Mouse (Mus musculus): Measurements from ENCODE around the gene Plk5. TPM values are rescaled to one million over a fixed set of nuclear protein-coding genes. Genes with fewer than 3 reads are reported as not detected.

Gene Plk5
- polyA plus RNA-seq, 1 experiment from 2014 or later, result 1.0 TPM

DNA sequence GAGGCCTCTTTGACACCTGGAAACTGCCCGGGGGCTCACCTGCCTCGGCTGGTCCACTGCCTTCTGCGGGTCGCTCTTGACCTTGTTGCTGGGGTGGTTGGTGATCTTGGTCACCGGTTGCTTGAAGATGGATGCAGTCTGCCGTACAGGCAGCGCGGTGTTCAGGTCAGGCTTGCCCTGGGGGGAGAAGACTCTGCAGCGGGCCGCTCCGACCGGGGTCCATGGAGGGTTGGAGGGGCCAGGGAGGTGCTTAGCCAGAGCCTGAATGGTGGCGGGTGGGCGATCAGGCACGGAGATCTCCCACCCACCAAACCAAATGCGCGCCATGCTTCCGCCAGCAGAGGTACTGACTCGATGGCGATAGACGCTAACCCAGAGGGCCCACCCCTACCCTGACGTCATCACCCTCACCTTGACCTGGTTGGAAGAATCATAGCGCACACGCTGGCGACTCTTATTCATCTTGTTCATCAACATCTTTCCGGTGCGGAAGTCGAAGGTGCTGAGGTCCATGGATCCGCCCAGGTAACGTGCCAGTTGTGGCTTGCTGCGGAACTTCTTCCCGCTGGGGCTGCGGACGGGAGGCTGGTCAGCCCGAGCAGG lies 38.9 kb downstream of the Plk5 start:
- TF ChIP-seq CTCF (IDR thresholded peaks at IDR 0.05), result no peak
- no peak for TF ChIP-seq EP300 (IDR thresholded peaks at IDR 0.05)
- H3K9ac ChIP-seq (replicated peaks; ENCODE audit: low read depth), result no peak overlapping the region
- peaks cover 18% of the 10 kb centered on the region; the same call in 1 of the 2 replicates for H3K36me3 ChIP-seq (ENCODE audit: insufficient read depth, low read length)
- H3K4me3 ChIP-seq (ENCODE audit: low read depth, low read length), result no peak overlapping the region
- no peak for DNase-seq (ENCODE audit: low spot score)
- WGBS, result 93% methylated on average over 35 of the region's 35 CpGs
- no peaks in the 10 kb centered on the region for H3K27me3 ChIP-seq (replicated peaks; ENCODE audit: insufficient read depth, low read length)
- ATAC-seq, result no peak
- H3K4me2 ChIP-seq (replicated peaks; ENCODE audit: low read depth, low read length), result no peak overlapping the region
- no peak overlapping the region for H3K27ac ChIP-seq (ENCODE audit: low read length)
- H3K9me3 ChIP-seq (ENCODE audit: low read length), result no peaks in the 10 kb centered on the region
- H3K4me1 ChIP-seq (ENCODE audit: insufficient read depth, low read depth, low read length), result peaks cover 7% of the 10 kb centered on the region

GRCm38 (mm10) chr10:80396822-80397523 lies 40.7 kb downstream of the Plk5 start:
- TF ChIP-seq CTCF (IDR thresholded peaks at IDR 0.05), result peak; percentile 18; the same call in 1 of the 2 replicates
- no peak for TF ChIP-seq EP300 (IDR thresholded peaks at IDR 0.05)
- Histone ChIP-seq H3K4me3 (ENCODE audit: low read depth, low read length) (no peak overlapping the region), H3K4me1 (ENCODE audit: insufficient read depth, low read depth, low read length) (peaks cover 12% of the 10 kb centered on the region), H3K9me3 (ENCODE audit: low read length) (no peaks in the 10 kb centered on the region), H3K9ac (replicated peaks; ENCODE audit: low read depth) (no peak overlapping the region), H3K4me2 (replicated peaks; ENCODE audit: low read depth, low read length) (no peak overlapping the region), H3K27me3 (replicated peaks; ENCODE audit: insufficient read depth, low read length) (no peaks in the 10 kb centered on the region), H3K27ac (ENCODE audit: low read length) (no peak overlapping the region), H3K36me3 (ENCODE audit: insufficient read depth, low read length) (peaks cover 16% of the 10 kb centered on the region; the same call in 1 of the 2 replicates)
- no peak for ATAC-seq
- no peak for DNase-seq (ENCODE audit: low spot score)
- WGBS, result 77% methylated on average over 11 of the region's 11 CpGs

- Histone ChIP-seq H3K4me1 (ENCODE audit: insufficient read depth, low read depth, low read length) (peaks cover 12% of the 10 kb centered on the region), H3K9me3 (ENCODE audit: low read length) (no peaks in the 10 kb centered on the region), H3K27ac (ENCODE audit: low read length) (no peak overlapping the region), H3K9ac (replicated peaks; ENCODE audit: low read depth) (no peak overlapping the region), H3K36me3 (ENCODE audit: insufficient read depth, low read length) (peaks cover 12% of the 10 kb centered on the region; the same call in 1 of the 2 replicates), H3K4me3 (ENCODE audit: low read depth, low read length) (no peak overlapping the region), H3K4me2 (replicated peaks; ENCODE audit: low read depth, low read length) (0 out of 2 replicates have a peak overlapping the region, but pooled peaks have one; percentile 3), H3K27me3 (replicated peaks; ENCODE audit: insufficient read depth, low read length) (no peaks in the 10 kb centered on the region)
- ATAC-seq (no peak), DNase-seq (ENCODE audit: low spot score) (no peak)
- 26% methylated on average over 8 of the region's 8 CpGs for WGBS
- TF ChIP-seq EP300 (IDR thresholded peaks at IDR 0.05) (no peak), CTCF (IDR thresholded peaks at IDR 0.05) (no peak)
Observed at GRCm38 (mm10) chr10:80397524-80398173, 41.4 kb downstream of the Plk5 start.

GRCm38 (mm10) chr10:80398174-80398535 lies 41.9 kb downstream of the Plk5 start:
- WGBS, result 0% methylated on average over 1 of the region's 1 CpGs
- Histone ChIP-seq H3K9ac (replicated peaks; ENCODE audit: low read depth) (no peak overlapping the region), H3K4me2 (replicated peaks; ENCODE audit: low read depth, low read length) (peak overlapping the region; percentile 73), H3K27ac (ENCODE audit: low read length) (peak overlapping the region; percentile 98; the same call in 1 of the 2 replicates), H3K4me3 (ENCODE audit: low read depth, low read length) (peak overlapping the region; percentile 86), H3K36me3 (ENCODE audit: insufficient read depth, low read length) (peaks cover 16% of the 10 kb centered on the region; the same call in 1 of the 2 replicates), H3K27me3 (replicated peaks; ENCODE audit: insufficient read depth, low read length) (no peaks in the 10 kb centered on the region), H3K4me1 (ENCODE audit: insufficient read depth, low read depth, low read length) (peaks cover 12% of the 10 kb centered on the region), H3K9me3 (ENCODE audit: low read length) (no peaks in the 10 kb centered on the region)
- ATAC-seq (no peak), DNase-seq (ENCODE audit: low spot score) (peak; percentile 58)
- 0 out of 2 replicates have a peak, but pooled peaks have one; percentile 20 for TF ChIP-seq EP300 (IDR thresholded peaks at IDR 0.05)
- no peak; the same call in 1 of the 2 replicates for TF ChIP-seq CTCF (IDR thresholded peaks at IDR 0.05)

- Histone ChIP-seq H3K27me3 (replicated peaks; ENCODE audit: insufficient read depth, low read length) (no peaks in the 10 kb centered on the region), H3K4me3 (ENCODE audit: low read depth, low read length) (peak overlapping the region; percentile 86), H3K4me2 (replicated peaks; ENCODE audit: low read depth, low read length) (peak overlapping the region; percentile 73), H3K27ac (ENCODE audit: low read length) (peak overlapping the region; percentile 98), H3K36me3 (ENCODE audit: insufficient read depth, low read length) (peaks cover 20% of the 10 kb centered on the region; the same call in 1 of the 2 replicates), H3K4me1 (ENCODE audit: insufficient read depth, low read depth, low read length) (peaks cover 12% of the 10 kb centered on the region), H3K9ac (replicated peaks; ENCODE audit: low read depth) (peak overlapping the region; percentile 87), H3K9me3 (ENCODE audit: low read length) (no peaks in the 10 kb centered on the region)
- ATAC-seq (peak; percentile 87), DNase-seq (ENCODE audit: low spot score) (peak; percentile 99)
- WGBS, result under 1% methylated on average over 36 of the region's 59 CpGs
- no peak for TF ChIP-seq EP300 (IDR thresholded peaks at IDR 0.05)
- no peak for TF ChIP-seq CTCF (IDR thresholded peaks at IDR 0.05)
Observed at GRCm38 (mm10) chr10:80398719-80399190, 42.5 kb downstream of the Plk5 start.

Measured in lung, postnatal 0 days (tissue).